Mouse (Mus musculus) G1E (cell line): ENCODE measurements at regions not wholly inside any gene's neighbourhood (a gene's known extent, or its start where the extent isn't known, plus 50 kb on each side); places are given as distances from the start of the nearest gene placed in this dataset.

Experiments used
- ATAC-seq: 2 replicates; pipeline ENCODE4 v1.8.0; 2016; ENCODE audit warnings: mild to moderate bottlenecking; ENCODE audit not compliant: insufficient number of reproducible peaks, poor library complexity, low FRiP score, severe bottlenecking; ENCODE audit errors: extremely low read depth
- DNase-seq: peaks from one replicate; pipeline ENCODE4 v3.0.0; 2012; ENCODE audit warnings: low spot score
- H3K27me3 ChIP-seq: 2 replicates; pipeline ENCODE4 v1.6.1; 2012; ENCODE audit warnings: mild to moderate bottlenecking, low read length, inconsistent platforms; ENCODE audit not compliant: insufficient read depth
- H3K36me3 ChIP-seq: replicated peaks from 2 replicates; pipeline ENCODE3; 2012; ENCODE audit warnings: mild to moderate bottlenecking, inconsistent platforms
- H3K4me1 ChIP-seq: 2 replicates; pipeline ENCODE4 v1.6.1; 2012; ENCODE audit warnings: low read depth, low read length, inconsistent platforms, mixed read lengths; ENCODE audit not compliant: insufficient read depth
- H3K4me3 ChIP-seq: 2 replicates; pipeline ENCODE4 v1.5.1; 2012; ENCODE audit warnings: low read depth, mild to moderate bottlenecking, inconsistent platforms, low read length, moderate library complexity, mixed read lengths
- H3K9me3 ChIP-seq: replicated peaks from 2 replicates; pipeline ENCODE4 v1.6.1; 2012; ENCODE audit warnings: inconsistent platforms
- CTCF ChIP-seq: IDR thresholded peaks from 2 replicates; pipeline ENCODE4 v1.5.1; 2012; ENCODE audit warnings: low read depth, low read length, inconsistent platforms, mixed read lengths
- GATA1 ChIP-seq: IDR thresholded peaks from 2 replicates; pipeline ENCODE4 v1.6.1; 2012; ENCODE audit warnings: borderline replicate concordance, low read length, inconsistent platforms, mixed read lengths
- GATA2 ChIP-seq: IDR thresholded peaks from 2 replicates; pipeline ENCODE4 v1.6.1; 2012; ENCODE audit warnings: low read depth, low read length, inconsistent platforms, borderline replicate concordance
- POLR2AphosphoS5 ChIP-seq: IDR thresholded peaks from 2 replicates; pipeline ENCODE4 v1.6.1; 2012; ENCODE audit warnings: low read depth, low read length, inconsistent platforms; ENCODE audit not compliant: insufficient replicate concordance
- TAL1 ChIP-seq: conservative IDR thresholded peaks from 2 replicates; pipeline ENCODE4 v1.6.1; 2012; ENCODE audit warnings: low read depth, low read length, inconsistent platforms, mixed read lengths

DNA sequence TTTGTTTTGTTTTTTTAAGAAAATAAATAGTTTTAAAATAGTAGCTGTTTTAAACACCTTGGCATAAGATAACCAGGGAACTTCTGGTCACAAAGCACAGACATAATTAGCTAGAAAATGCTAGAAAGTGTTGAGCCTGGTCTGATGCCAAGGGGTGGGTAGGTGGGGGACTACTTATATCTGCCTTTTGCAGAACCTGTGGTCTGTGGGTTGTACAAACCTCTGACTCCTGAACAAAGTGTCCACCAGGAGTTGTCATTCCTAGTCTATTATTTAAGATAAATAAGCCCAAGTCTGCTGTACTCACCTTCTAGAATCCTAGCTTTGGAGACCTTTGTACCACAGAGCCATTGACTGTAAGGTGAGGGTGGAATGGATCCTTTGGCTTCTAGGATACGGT lies 191.9 kb upstream of the Ccdc122 start:
- Histone ChIP-seq H3K36me3 (no peaks in the 10 kb centered on the region), H3K27me3 (no peaks in the 10 kb centered on the region), H3K4me1 (no peaks in the 10 kb centered on the region), H3K4me3 (no peak overlapping the region), H3K9me3 (peaks cover 8% of the 10 kb centered on the region; the same call in 1 of the 2 replicates)
- TF ChIP-seq GATA1, result no peak
- TF ChIP-seq GATA2, result no peak
- TF ChIP-seq CTCF, result no peak
- no peak for TF ChIP-seq POLR2AphosphoS5
- TF ChIP-seq TAL1, result no peak
- DNase-seq, result no peak
- ATAC-seq, result no peak

GRCm38 (mm10) chr14:76837583-76838220 lies 198.9 kb upstream of the Ccdc122 start:
- Histone ChIP-seq H3K36me3 (no peaks in the 10 kb centered on the region), H3K9me3 (peaks cover 2% of the 10 kb centered on the region; the same call in 1 of the 2 replicates), H3K4me3 (no peak overlapping the region), H3K4me1 (no peaks in the 10 kb centered on the region), H3K27me3 (no peaks in the 10 kb centered on the region)
- no peak for TF ChIP-seq GATA1
- TF ChIP-seq POLR2AphosphoS5, result no peak
- no peak for TF ChIP-seq GATA2
- TF ChIP-seq TAL1, result no peak
- no peak for TF ChIP-seq CTCF
- ATAC-seq (no peak), DNase-seq (no peak)

DNA sequence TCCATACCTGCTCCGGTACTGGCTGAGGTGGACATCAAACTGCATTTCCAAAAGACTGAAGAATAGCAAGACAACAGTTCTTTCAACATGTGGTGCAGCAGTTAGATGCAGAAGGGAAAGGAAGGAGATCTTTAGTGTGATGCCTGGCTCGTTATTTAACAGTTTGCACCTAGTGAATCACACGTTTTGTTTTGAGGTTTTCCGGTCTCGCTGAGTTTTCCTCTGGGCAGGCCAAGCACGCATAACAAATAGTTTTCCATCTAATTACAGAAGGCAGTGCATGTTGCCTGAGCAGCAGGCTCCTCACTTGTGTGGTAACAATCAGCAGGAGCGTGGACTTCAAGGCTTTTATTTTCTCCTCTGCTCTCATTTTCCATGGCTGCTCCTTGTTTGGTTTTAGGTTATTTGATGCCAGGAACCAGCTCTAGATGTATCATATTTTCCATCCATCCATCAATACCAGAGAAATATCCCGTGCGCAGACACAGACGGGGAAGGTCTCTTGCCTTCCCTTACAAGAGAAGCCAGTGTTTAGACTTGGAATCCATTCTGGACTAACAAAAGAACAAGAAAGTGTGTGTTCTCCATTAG lies 199.6 kb upstream of the Ccdc122 start:
- DNase-seq (no peak), ATAC-seq (no peak)
- Histone ChIP-seq H3K27me3 (no peaks in the 10 kb centered on the region), H3K4me1 (no peaks in the 10 kb centered on the region), H3K36me3 (no peaks in the 10 kb centered on the region), H3K9me3 (no peaks in the 10 kb centered on the region; the same call in 1 of the 2 replicates), H3K4me3 (no peak overlapping the region)
- TF ChIP-seq TAL1, result no peak
- TF ChIP-seq GATA2, result no peak
- TF ChIP-seq CTCF, result no peak
- no peak for TF ChIP-seq GATA1
- TF ChIP-seq POLR2AphosphoS5, result no peak

DNA sequence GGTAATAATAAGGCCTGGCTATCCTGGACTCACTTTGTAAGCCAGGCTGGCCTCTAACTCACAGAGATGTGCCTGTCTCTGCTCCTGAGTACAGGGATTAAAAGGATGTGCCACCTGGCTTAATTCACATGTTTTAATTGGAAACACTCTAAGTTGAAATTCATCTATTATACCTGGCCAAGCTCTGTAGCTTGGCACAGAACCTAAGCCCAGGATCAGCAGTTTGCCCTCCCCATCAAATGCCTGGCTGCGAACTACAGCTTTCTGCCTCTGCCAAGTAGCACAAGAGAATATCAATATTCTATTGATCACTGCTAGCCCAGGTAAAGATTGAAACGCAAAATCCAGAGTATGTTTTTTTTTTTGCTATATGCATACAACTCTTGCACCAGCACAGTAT lies 200.3 kb upstream of the Ccdc122 start:
- DNase-seq (no peak), ATAC-seq (no peak)
- peaks cover under 1% of the 10 kb centered on the region; the same call in 1 of the 2 replicates for H3K9me3 ChIP-seq
- no peaks in the 10 kb centered on the region for H3K27me3 ChIP-seq
- H3K4me3 ChIP-seq, result no peak overlapping the region
- TF ChIP-seq POLR2AphosphoS5 (no peak), GATA2 (no peak)
- H3K36me3 ChIP-seq, result no peaks in the 10 kb centered on the region
- H3K4me1 ChIP-seq, result no peaks in the 10 kb centered on the region

DNA sequence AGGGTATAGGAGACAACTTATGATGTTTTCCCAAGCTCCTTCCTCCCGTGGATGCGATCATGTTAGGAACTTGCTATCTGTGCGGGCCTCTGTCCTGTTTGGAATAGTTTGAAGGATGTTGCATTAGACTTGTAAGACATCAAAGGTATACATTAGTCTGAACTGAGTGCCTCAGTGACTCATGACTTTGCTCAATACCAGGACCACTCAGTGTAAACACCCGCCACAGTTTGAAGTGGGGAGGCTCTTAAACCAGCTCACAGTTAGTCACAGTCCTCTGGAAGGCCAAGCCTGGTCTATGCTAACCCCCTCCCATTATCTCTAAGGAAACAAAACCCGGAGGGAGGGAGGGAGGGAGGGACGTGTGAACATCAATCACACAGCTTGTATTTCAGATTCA lies 202.5 kb upstream of the Ccdc122 start:
- H3K36me3 ChIP-seq, result no peaks in the 10 kb centered on the region
- H3K4me1 ChIP-seq, result no peaks in the 10 kb centered on the region
- H3K4me3 ChIP-seq, result no peak overlapping the region
- no peak for TF ChIP-seq CTCF
- no peak for TF ChIP-seq GATA1
- TF ChIP-seq POLR2AphosphoS5, result no peak
- TF ChIP-seq GATA2, result no peak
- TF ChIP-seq TAL1, result no peak
- no peaks in the 10 kb centered on the region for H3K27me3 ChIP-seq
- H3K9me3 ChIP-seq, result peaks cover 2% of the 10 kb centered on the region; the same call in 1 of the 2 replicates
- DNase-seq (no peak), ATAC-seq (no peak)

- DNase-seq, result no peak
- TF ChIP-seq GATA2 (no peak), TAL1 (no peak), POLR2AphosphoS5 (no peak), CTCF (no peak), GATA1 (no peak)
- Histone ChIP-seq H3K4me3 (no peak overlapping the region), H3K27me3 (no peaks in the 10 kb centered on the region), H3K4me1 (no peaks in the 10 kb centered on the region), H3K9me3 (peaks cover 4% of the 10 kb centered on the region; the same call in 1 of the 2 replicates), H3K36me3 (no peaks in the 10 kb centered on the region)
- ATAC-seq, result no peak
These were observed 207.4 kb upstream of the Ccdc122 start for GRCm38 (mm10) chr14:76829161-76829510.

GRCm38 (mm10) chr14:76828453-76829160 lies 208.0 kb upstream of the Ccdc122 start:
- Histone ChIP-seq H3K9me3 (peaks cover 4% of the 10 kb centered on the region; the same call in 1 of the 2 replicates), H3K36me3 (no peaks in the 10 kb centered on the region), H3K27me3 (no peaks in the 10 kb centered on the region), H3K4me1 (no peaks in the 10 kb centered on the region), H3K4me3 (no peak overlapping the region)
- ATAC-seq (no peak), DNase-seq (no peak)
- TF ChIP-seq CTCF, result no peak
